Mouse (Mus musculus): Measurements from ENCODE around the gene Cdk5. TPM values are rescaled to one million over a fixed set of nuclear protein-coding genes. Genes with fewer than 3 reads are reported as not detected.

Cdk5 gene
- polyA plus RNA-seq (2017; shearing (Covaris generic)) = 102 TPM

DNA sequence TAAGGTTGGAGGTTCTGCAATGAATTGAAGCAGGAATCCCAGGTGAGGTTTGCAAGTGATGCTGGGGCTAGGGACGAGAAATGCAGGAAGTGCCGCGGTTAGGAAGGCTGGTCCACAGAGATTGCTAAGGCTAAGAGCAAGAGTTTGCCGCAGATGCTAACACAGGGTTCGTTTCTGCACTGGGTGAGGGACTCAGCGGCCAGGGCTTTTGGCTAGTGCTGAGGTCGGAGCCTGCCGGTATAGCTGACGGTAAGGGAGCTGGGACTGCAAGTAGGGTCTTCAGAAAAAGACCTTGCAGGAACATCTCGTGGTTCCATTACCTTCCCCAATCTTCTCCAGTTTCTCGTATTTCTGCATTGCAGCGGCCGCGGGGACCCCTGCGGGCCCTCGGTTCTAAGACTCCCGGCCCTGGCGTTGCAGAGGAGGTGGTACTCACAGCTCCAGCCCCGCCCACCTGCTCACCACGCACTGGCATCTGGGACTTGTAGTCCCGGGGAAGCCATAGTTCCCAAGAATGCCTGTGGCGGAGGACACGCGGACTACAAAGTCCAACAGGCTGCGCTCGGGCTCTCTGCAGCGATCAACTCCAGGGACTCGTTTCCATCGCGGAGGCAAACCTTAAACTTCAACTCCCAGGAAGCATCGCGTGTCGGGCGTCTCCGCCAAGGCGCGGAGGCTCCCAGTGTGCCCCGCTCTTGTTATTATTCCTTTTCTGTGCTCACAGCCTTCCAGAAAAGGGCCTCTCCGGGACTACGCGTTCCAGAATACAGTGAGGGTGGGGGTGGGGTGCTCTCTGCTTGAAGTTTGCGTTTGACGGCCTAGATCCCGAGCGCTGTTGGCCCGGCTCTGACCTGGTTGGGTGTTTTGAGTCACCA is at the start of gene Cdk5, which contains the start of gene Slc4a2:
Cdk5 (minus strand) TSS at position 402 of the 875 bp plus-strand sequence.
Slc4a2 (plus strand) TSS at position 709 of the 875 bp plus-strand sequence.

DNA sequence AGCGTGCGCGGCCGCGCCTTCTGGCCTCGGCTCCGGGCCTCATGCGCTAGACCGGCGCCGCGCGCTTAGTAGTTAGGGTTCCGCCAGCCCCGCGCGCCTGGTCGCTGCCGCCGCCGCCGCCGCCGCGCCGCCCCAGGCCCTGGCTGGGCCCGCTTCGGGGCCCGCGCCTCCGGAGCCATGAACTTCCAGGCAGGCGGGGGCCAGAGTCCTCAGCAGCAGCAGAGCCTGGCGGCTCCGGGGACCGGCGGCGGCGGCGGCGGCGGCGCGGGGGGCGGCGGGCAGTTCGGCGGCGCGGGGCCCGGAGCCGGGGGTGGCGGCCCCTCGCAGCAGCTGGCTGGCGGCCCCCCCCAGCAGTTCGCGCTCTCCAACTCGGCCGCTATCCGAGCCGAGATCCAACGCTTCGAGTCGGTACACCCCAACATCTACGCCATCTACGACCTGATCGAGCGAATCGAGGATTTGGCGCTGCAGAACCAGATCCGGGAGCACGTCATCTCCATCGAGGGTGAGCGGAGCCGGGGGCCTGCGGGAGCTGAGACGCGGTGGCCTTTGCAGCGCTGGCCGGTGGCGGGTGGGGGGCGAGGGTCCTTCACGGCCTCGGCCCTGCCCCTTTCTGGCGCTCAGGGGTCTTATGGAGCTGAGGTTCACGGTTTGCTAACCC is 28.8 kb upstream of the Cdk5 start, which contains the start of gene Agap3:
Agap3 (plus strand) TSS at position 148 of the 661 bp plus-strand sequence.

DNA sequence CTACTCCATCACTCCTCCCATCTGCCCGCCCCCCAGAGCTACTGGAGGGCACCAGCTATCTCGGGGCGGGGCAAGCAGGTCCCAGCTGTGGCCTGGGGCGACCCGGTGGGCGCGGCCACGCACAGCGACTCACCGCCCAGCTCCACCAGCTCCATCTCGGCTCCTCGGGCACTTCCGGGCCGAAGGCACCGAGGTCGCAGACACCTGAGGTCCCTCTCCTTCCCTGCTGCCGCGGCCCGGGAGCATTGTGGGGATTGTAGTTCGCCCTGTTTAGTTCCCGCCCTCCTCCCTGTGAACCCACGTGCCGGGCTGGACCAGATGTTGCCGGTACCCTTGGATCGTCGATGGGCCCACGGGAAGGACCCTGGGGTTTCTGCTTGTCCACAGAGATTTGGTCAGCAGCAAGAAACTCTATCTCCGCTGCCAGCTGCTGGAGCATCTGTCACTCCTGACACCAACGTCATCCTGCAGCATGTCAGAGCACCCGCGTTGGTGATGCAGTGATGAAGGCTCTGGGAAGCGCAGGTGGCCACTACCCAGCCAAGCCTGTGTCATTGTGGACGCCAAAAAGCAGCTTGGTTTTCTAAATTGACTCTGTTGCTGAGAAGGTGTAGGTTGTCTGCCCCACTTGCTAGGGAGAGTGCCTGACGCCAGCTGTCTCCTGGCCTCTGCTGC is 24.4 kb upstream of the Cdk5 start, which contains the start of gene Tmub1:
Tmub1 (minus strand) TSS at position 231 of the 675 bp plus-strand sequence.

DNA sequence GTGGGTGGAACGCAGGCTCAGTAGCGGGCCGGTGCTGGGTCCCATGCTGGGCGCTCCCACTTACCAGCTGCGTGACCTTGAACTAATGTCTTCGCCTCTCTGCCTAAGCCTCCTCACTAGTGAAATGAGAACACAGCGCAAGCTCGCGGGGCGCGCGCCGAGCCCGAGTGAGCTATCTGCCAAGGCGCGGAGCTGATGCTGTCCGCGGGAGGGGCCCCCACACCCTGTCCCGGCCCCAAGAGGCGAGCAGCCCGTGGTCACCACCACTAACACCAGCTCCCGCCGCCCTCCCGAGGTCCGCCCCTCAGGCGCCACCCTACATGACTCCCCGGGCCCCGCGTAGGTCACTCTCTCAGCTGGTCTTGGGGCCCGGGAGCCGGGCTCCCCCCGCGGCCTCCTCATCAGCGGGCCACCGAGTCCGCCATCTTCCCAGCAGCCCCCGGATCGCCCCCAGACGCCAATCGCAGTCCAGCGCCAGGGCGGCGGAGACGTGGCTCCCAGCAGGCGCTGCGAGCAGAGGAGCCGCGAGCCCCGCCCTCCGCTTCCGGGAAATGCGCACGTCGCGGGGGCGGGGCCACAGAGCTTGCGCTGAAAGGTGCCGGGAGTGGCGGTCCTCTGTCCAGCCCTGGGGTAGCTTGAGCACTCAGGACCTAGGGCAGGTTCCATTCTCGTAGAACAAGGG is 21.6 kb upstream of the Cdk5 start, which contains the start of gene Fastk:
Fastk (minus strand) TSS at position 542 of the 682 bp plus-strand sequence.

DNA sequence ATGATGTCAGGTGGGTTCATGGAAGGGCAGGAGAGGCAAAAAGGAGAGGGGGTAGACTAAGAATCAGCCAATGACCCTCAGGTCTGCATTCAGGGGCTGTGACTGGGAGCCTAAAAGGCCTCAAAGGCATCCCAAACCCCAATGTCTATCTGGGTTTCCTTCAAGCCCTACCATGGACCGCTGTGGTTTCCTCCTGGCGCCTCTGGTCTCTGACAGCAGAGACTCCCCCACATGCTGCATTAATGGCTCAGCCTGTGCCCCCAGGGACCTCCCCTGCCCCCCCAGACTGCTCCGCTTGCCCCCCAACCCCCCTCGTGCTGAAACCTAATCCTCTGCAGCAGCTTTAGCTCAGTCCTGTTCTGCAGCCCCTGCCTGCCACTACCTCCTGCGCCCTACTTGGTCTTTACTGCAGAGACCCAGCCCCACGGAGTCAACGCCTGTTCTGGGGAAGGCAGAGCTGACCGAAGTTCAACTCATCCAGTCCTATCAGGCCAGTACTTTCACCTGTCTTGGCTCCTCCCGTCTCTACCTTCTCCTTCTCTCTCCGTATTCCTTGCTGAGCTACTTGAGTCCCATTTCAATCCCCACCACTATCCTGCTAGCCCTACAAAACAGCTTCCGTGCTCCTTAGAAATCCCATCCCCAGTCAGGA is 10.2 kb downstream of the Cdk5 start, which contains the start of gene Asic3:
Asic3 (plus strand) TSS at position 351 of the 652 bp plus-strand sequence.

DNA sequence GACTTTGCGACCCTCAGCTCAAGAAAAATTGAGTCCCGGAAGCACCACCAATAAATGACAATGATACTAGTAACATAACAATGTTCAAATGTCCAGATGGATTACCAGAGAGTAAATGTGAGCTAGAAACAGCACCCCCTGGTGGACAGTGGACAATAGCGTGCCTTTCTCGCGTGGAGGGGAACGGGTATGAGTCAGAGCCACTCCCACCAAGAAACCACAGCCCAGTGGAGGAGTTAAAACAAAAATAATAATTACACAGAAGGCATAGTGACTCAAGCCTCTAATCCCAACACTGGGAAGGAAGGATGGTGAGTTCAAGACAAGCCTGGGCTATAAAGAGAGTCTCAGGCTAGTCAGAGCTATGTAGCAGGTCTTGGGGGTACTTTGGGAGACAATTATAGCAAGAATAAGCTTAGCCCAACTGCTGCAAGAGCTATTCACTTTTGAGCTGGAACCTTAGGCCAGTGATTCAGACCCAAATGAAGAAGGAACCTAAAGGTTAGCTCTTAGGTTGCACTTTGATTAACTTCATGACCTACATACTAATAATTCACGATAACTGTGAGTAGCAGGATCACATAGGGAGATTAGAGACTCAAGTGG is 29.8 kb downstream of the Cdk5 start, which contains the start of gene Abcb8:
Abcb8 (plus strand) TSS at position 272 of the 606 bp plus-strand sequence.

DNA sequence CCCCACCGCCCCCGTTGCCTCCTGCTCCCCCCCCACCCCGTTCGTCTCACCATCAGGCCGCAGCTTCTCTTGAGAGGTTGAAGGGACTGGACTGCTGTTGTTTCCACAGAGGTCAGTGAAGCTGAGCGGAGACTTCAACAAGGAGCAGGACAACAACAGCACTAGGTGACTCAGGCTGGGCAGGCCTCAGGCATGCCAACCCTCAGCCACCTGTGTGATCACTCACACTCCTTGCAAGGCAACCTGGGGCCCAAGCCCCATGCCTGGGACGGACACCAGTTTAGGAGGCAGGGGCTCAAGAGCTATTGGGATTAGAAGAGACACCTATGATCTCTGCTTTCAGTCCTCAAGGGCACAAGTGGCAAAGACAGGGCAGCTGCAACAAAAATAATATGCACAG is 31.5 kb downstream of the Cdk5 start, which contains the start of gene Atg9b:
Atg9b (minus strand) TSS at position 280 of the 400 bp plus-strand sequence.

Other genes with a start within 250 kb of the Cdk5 start
- gene Kcnh2, start 71.9 kb downstream of the Cdk5 start, polyA plus RNA-seq (2017; shearing (Covaris generic)) = 2.7 TPM
- 0.14 TPM for gene Nos3, start 58.7 kb downstream of the Cdk5 start, polyA plus RNA-seq (2017; shearing (Covaris generic))
- 0.68 TPM for gene Atg9b, start 31.4 kb downstream of the Cdk5 start, polyA plus RNA-seq (2017; shearing (Covaris generic))
- gene Abcb8, start 29.9 kb downstream of the Cdk5 start, polyA plus RNA-seq (2017; shearing (Covaris generic)) = 29.1 TPM
- not detected for gene Asic3, start 10.1 kb downstream of the Cdk5 start, polyA plus RNA-seq (2017; shearing (Covaris generic))
- 45.7 TPM for gene Slc4a2, start 307 bp upstream of the Cdk5 start, polyA plus RNA-seq (2017; shearing (Covaris generic))
- gene Fastk, start 21.8 kb upstream of the Cdk5 start, polyA plus RNA-seq (2017; shearing (Covaris generic)) = 112 TPM
- gene Tmub1, start 24.3 kb upstream of the Cdk5 start, polyA plus RNA-seq (2017; shearing (Covaris generic)) = 91.4 TPM
- gene Agap3, start 28.6 kb upstream of the Cdk5 start, polyA plus RNA-seq (2017; shearing (Covaris generic)) = 5.2 TPM
- gene Gbx1, start 103.7 kb upstream of the Cdk5 start, polyA plus RNA-seq (2017; shearing (Covaris generic)) = not detected
- not detected for gene Asb10, start 117.4 kb upstream of the Cdk5 start, polyA plus RNA-seq (2017; shearing (Covaris generic))
- gene 4931409K22Rik, start 133.3 kb upstream of the Cdk5 start, polyA plus RNA-seq (2017; shearing (Covaris generic)) = not detected
- 100.0 TPM for gene Abcf2, start 153.9 kb upstream of the Cdk5 start, polyA plus RNA-seq (2017; shearing (Covaris generic))
- gene Chpf2, start 163.2 kb upstream of the Cdk5 start, polyA plus RNA-seq (2017; shearing (Covaris generic)) = 38.5 TPM
- 1.2 TPM for gene Smarcd3, start 200.9 kb upstream of the Cdk5 start, polyA plus RNA-seq (2017; shearing (Covaris generic))

Measured in CD4-positive, CD25-positive, alpha-beta regulatory T cell, adult 9 weeks (primary cell).